Mouse (Mus musculus): ENCODE measurements around the gene Eif3a. TPM values are rescaled to one million over a fixed set of nuclear protein-coding genes. Genes with fewer than 3 reads are reported as not detected.

The Eif3a gene
- polyA plus RNA-seq, 1 experiment, result 38.4 TPM

DNA sequence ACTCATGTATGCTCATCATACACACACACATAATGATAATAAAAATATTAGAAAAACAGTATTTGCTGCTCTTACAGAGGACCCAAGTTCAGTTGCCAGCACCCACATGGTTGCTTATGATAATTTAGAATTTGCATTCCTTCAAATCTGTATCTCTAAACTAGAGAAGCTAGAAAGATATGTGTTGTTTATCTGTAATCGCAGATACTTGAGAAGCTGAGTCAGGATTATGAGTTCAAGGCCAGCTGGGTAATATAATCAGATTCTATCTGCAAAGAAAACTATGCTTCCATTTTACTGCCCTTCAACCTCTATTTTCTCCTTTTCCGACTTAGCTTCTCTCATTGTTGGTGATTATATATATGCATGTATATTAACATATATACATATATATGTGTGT, 7.0 kb upstream of the Eif3a start:
- H3K4me3 ChIP-seq (replicated peaks), result no peak overlapping the region
- H3K36me3 ChIP-seq (replicated peaks; ENCODE audit: low read length), result no peaks in the 10 kb centered on the region
- no peak for TF ChIP-seq FLI1 (IDR thresholded peaks at IDR 0.05; ENCODE audit: low read length)
- TF ChIP-seq GATA1 (IDR thresholded peaks at IDR 0.05; ENCODE audit: borderline replicate concordance, low read length), result no peak
- H3K4me1 ChIP-seq, result peaks cover 21% of the 10 kb centered on the region
- H3K27me3 ChIP-seq (replicated peaks), result no peaks in the 10 kb centered on the region
- H3K9me3 ChIP-seq, result no peaks in the 10 kb centered on the region

DNA sequence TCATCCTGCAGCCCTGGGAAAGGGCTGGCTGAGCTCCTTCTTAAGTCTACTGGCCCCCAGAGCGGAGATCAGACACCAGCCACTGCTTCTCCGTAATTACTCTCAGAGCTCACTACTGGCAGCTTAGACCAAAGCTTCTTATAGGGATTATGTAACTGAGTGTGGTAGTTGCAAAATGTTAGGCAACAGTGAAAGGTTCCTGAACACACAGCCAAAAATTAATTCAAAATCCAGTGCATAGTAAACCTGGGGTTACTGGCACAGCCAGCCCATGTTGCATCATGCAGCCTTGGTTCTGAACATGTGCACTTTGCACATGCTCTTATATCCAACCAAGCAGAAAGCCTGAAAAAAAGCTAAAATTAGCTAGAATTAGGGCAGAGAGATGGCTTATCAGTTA, 4.8 kb upstream of the Eif3a start:
- Histone ChIP-seq H3K36me3 (replicated peaks; ENCODE audit: low read length) (no peaks in the 10 kb centered on the region), H3K27me3 (replicated peaks) (no peaks in the 10 kb centered on the region), H3K4me3 (replicated peaks) (no peak overlapping the region), H3K4me1 (peaks cover 27% of the 10 kb centered on the region), H3K9me3 (no peaks in the 10 kb centered on the region)
- TF ChIP-seq GATA1 (IDR thresholded peaks at IDR 0.05; ENCODE audit: borderline replicate concordance, low read length) (no peak), FLI1 (IDR thresholded peaks at IDR 0.05; ENCODE audit: low read length) (no peak)

DNA sequence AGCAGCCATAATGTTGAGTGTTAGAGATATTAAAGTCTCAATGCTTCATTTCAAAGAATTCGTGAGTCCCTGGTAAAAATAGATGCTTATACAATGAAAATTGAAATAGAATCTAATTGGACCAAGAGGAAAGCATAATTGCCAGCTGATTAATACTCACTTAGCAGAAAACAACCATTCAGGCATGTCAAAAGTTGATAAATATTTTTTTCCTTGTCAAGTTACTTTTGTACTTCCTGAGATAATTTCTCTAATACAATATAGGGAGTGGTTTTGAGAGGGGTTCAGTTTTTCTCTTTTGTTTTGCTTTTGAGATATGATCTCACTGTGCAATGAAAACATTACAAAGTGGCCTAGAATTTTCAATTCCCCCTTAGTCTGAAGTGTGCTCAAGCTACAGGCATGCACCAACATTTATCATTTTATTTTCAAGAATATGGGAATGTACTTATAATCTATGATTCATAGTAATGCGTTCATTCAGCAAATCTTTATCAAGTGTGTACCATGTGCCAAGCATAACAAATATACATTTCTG, 2.8 kb upstream of the Eif3a start:
- no peaks in the 10 kb centered on the region for H3K9me3 ChIP-seq
- no peaks in the 10 kb centered on the region for H3K27me3 ChIP-seq (replicated peaks)
- no peak overlapping the region for H3K4me3 ChIP-seq (replicated peaks)
- H3K4me1 ChIP-seq, result peaks cover 18% of the 10 kb centered on the region
- H3K36me3 ChIP-seq (replicated peaks; ENCODE audit: low read length), result no peaks in the 10 kb centered on the region
- TF ChIP-seq GATA1 (IDR thresholded peaks at IDR 0.05; ENCODE audit: borderline replicate concordance, low read length) (no peak), FLI1 (IDR thresholded peaks at IDR 0.05; ENCODE audit: low read length) (no peak)

DNA sequence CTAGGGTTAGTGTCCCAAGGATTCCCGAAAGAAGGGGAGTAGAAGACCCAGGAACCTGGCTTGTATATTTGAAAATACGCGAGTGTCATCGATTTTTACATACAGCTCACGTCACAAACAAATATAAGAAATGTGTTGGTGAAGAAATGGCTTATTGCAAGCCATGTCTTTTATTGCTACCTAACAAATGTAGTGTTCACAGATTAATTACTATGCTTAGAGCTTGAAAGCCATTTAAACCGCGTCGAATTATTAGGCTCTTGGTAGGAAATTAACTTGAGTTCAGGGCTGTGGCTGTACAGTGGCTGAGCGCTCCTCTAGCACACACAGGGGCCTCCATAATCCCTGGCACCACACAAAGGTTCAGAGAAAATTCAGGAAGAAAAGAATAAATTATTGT, 706 bp upstream of the Eif3a start:
- no peaks in the 10 kb centered on the region for H3K9me3 ChIP-seq
- peak overlapping the region; percentile 95 for H3K4me3 ChIP-seq (replicated peaks)
- H3K36me3 ChIP-seq (replicated peaks; ENCODE audit: low read length), result peaks cover 3% of the 10 kb centered on the region
- no peaks in the 10 kb centered on the region for H3K27me3 ChIP-seq (replicated peaks)
- no peak for TF ChIP-seq FLI1 (IDR thresholded peaks at IDR 0.05; ENCODE audit: low read length)
- no peak for TF ChIP-seq GATA1 (IDR thresholded peaks at IDR 0.05; ENCODE audit: borderline replicate concordance, low read length)
- H3K4me1 ChIP-seq, result peaks cover 28% of the 10 kb centered on the region

DNA sequence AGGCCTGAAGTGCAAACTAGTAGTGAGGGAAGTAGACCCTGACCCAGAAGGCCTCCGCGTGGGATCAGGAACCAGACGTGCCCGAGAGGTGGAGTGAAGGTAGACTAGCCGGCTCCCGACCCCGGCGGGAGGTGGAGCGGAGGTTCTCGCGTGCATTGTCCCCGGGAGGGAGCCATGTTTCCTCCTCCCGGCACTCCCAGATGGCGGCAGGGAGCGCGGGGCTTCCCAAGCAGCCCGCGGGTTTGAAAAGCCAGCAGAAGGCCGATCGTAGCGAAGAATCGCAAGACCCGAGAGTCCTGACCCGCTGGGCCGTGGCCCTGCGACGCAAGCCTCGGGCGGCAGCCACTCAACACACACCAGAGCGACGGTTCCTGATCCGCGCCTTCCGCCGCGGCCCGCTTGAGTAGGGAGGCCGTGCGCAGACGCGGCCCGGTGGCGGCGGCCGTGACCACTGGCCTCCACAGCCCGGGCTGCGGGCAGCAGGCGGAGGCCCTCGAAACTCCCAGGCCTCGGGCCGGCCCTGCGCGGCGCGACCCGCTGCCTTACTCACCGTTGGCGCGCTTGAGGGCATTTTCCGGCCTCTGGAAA, 445 bp downstream of the Eif3a start:
- peaks cover 34% of the 10 kb centered on the region for H3K4me1 ChIP-seq
- peaks cover 3% of the 10 kb centered on the region for H3K36me3 ChIP-seq (replicated peaks; ENCODE audit: low read length)
- H3K4me3 ChIP-seq (replicated peaks), result peak overlapping the region; percentile 95
- H3K27me3 ChIP-seq (replicated peaks), result no peaks in the 10 kb centered on the region
- TF ChIP-seq FLI1 (IDR thresholded peaks at IDR 0.05; ENCODE audit: low read length) (no peak), GATA1 (IDR thresholded peaks at IDR 0.05; ENCODE audit: borderline replicate concordance, low read length) (no peak)
- no peaks in the 10 kb centered on the region for H3K9me3 ChIP-seq

DNA sequence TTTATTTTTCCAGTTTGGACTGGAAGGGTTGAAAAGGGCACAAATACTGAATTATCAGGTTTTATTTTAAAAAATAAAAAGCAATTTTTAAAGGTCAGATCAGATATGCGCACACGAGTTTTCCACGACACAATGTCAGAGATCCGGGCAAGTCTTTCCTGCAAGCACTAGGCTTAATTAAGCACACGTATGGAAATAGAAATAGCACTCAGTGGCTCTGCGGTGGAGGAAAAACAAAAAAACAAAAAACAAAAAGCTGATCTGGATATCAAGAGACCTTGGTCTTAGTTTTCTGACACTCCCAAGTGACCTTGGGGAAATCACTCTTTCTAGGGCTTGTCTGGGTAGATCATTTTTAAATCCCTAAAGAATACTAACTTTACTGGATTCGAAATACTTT, 1.0 kb downstream of the Eif3a start:
- TF ChIP-seq FLI1 (IDR thresholded peaks at IDR 0.05; ENCODE audit: low read length) (no peak), GATA1 (IDR thresholded peaks at IDR 0.05; ENCODE audit: borderline replicate concordance, low read length) (no peak)
- peaks cover 39% of the 10 kb centered on the region for H3K4me1 ChIP-seq
- peak overlapping the region; percentile 95 for H3K4me3 ChIP-seq (replicated peaks)
- H3K27me3 ChIP-seq (replicated peaks), result no peaks in the 10 kb centered on the region
- no peaks in the 10 kb centered on the region for H3K9me3 ChIP-seq
- peaks cover 3% of the 10 kb centered on the region for H3K36me3 ChIP-seq (replicated peaks; ENCODE audit: low read length)

DNA sequence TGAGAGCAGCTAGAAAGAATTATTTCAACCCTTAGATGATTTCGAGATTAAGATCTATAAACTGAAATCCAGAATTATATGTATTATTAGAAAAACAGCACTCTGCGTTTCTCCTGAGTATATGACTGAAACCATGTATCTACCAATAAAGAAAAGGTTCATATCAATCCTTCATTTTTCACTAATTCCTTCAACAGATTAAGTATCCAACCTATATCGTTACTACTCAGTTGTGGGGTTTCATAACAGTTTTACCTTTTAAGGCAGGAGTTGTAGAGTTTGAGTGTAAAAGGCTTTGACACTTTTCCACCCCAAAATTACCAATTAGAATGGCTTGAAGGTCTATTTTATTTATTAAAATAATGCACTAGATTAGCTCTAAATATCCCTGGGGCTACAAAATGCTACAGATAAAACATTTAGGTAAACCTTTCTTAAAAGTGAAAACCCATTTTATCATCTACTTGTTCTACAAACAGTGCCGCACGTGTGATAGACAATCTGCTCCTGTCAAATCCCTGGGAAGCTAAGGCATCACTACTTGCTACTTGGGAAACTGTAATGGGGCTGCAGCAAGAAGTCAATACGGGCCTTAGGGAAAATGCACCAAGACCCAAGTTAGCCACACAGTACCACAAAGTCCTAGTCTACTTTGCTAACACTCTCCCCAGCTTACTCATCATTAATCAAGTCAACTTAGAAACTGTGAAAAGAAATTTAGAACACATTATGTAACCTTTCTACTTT, 2.1 kb downstream of the Eif3a start:
- H3K4me1 ChIP-seq, result peaks cover 42% of the 10 kb centered on the region
- H3K9me3 ChIP-seq, result no peaks in the 10 kb centered on the region
- H3K27me3 ChIP-seq (replicated peaks), result no peaks in the 10 kb centered on the region
- TF ChIP-seq GATA1 (IDR thresholded peaks at IDR 0.05; ENCODE audit: borderline replicate concordance, low read length), result no peak
- no peak for TF ChIP-seq FLI1 (IDR thresholded peaks at IDR 0.05; ENCODE audit: low read length)
- peaks cover 5% of the 10 kb centered on the region for H3K36me3 ChIP-seq (replicated peaks; ENCODE audit: low read length)
- H3K4me3 ChIP-seq (replicated peaks), result peak overlapping the region; percentile 95

DNA sequence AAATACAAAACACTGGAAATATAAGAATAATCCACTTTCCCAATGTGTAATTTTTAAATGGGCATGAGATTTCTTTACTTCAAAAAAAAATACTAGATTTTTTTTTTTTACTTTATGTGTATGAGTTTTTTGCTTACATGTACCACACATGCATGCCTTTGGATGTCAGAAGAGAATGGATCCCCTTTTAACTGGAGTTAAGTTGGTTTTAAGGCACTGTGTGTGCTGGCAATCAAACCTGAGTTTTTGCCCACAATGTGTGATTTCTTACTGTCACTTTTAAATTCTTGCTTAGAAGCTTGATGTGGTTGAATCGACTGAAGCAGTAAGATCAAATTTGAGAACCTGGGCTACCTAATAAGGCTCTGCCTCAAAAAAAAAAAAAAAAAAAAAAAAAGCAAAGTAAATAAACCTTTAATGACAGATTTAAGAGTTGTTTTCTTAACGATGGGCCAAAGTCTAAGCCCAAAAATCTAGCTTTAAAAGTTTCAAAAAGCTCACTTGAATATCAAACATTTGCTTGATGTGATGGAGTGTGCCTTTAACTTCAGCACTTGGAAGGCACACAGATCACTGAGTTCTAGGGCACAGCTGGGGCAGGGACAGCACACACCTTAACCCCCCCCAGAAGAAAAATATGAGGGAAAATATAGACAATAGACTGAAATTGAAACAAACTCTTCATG, 2.9 kb downstream of the Eif3a start:
- H3K4me1 ChIP-seq, result peaks cover 41% of the 10 kb centered on the region
- no peaks in the 10 kb centered on the region for H3K9me3 ChIP-seq
- no peak for TF ChIP-seq GATA1 (IDR thresholded peaks at IDR 0.05; ENCODE audit: borderline replicate concordance, low read length)
- TF ChIP-seq FLI1 (IDR thresholded peaks at IDR 0.05; ENCODE audit: low read length), result no peak
- peak overlapping the region; percentile 77 for H3K4me3 ChIP-seq (replicated peaks)
- no peaks in the 10 kb centered on the region for H3K27me3 ChIP-seq (replicated peaks)
- H3K36me3 ChIP-seq (replicated peaks; ENCODE audit: low read length), result peaks cover 8% of the 10 kb centered on the region

DNA sequence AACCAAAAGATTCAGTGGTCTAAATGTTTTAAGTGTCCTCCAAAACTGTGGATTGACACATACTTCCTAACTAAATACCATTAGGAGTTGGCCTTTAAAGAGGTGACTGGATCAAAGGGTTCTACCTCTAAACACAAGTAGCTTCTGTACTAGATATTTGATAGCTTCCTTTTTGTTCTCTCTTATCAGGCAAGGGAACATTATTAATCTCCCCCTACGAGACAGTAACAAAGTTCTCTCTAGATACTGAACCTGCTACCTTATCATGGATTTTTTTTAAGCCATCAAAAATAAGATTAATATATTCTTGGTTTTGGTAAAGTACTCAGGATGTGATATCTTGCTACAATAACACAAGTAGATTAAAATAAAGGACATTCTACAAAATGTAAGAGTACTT, 5.7 kb downstream of the Eif3a start:
- TF ChIP-seq GATA1 (IDR thresholded peaks at IDR 0.05; ENCODE audit: borderline replicate concordance, low read length), result no peak
- TF ChIP-seq FLI1 (IDR thresholded peaks at IDR 0.05; ENCODE audit: low read length), result no peak
- H3K4me1 ChIP-seq, result peaks cover 38% of the 10 kb centered on the region
- H3K36me3 ChIP-seq (replicated peaks; ENCODE audit: low read length), result peaks cover 36% of the 10 kb centered on the region
- H3K27me3 ChIP-seq (replicated peaks), result no peaks in the 10 kb centered on the region
- no peak overlapping the region for H3K4me3 ChIP-seq (replicated peaks)
- H3K9me3 ChIP-seq, result no peaks in the 10 kb centered on the region

DNA sequence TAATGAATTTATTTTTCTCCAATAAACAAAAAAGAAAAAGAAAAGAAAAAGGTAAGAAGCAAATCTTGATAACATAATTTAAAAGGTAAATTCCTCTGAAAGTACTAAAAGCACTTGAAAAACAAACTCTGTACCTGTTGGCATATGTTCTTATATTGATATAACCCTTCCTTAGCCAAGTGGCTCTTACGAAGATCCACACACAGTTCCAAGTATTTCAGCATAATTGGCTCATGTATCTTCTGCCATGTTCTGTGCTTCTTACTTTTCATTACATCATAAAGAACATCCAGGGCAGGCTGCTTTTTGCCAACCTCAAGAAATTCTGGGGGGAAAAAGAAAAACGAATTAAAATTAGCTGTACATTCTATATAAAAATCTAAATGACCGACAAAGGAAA, 8.4 kb downstream of the Eif3a start:
- peaks cover 62% of the 10 kb centered on the region for H3K36me3 ChIP-seq (replicated peaks; ENCODE audit: low read length)
- peaks cover 34% of the 10 kb centered on the region for H3K4me1 ChIP-seq
- no peak overlapping the region for H3K4me3 ChIP-seq (replicated peaks)
- no peaks in the 10 kb centered on the region for H3K27me3 ChIP-seq (replicated peaks)
- H3K9me3 ChIP-seq, result no peaks in the 10 kb centered on the region
- no peak for TF ChIP-seq FLI1 (IDR thresholded peaks at IDR 0.05; ENCODE audit: low read length)
- TF ChIP-seq GATA1 (IDR thresholded peaks at IDR 0.05; ENCODE audit: borderline replicate concordance, low read length), result no peak
